Mouse (Mus musculus): ENCODE results near the gene Hc. TPM values are rescaled to one million over a fixed set of nuclear protein-coding genes. Genes with fewer than 3 reads are reported as not detected.

Gene Hc
- polyA plus RNA-seq, 1 experiment: not detected

DNA sequence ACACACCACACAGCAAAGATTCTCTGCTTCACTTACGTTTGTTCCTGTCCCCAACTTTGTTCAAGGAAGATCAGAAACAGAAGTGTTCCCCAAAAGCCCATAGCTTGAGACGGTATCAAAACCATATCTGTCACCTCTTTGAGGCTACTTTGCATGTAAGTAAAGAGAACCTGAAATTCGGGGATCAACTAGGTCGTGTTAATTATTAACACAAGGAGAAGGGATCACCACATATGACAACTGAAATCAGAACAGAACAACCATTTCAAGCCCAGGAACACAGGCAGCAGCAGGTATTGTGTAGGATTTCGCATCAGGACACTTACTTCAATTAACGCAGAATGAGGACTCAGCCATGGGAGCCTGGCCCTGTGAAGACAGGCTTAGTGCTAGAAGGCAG is 39.3 kb upstream of the Hc start:
- Histone ChIP-seq H3K4me3 (ENCODE audit: insufficient read depth, low read length) (no peak overlapping the region), H3K27ac (ENCODE audit: insufficient read depth, low read length) (no peak overlapping the region), H3K4me1 (ENCODE audit: control insufficient read depth, insufficient read depth, low read length) (no peaks in the 10 kb centered on the region)
- TF ChIP-seq CTCF (IDR thresholded peaks at IDR 0.05; ENCODE audit: borderline replicate concordance, insufficient read depth, low read length) (no peak), POLR2A (IDR thresholded peaks at IDR 0.05; ENCODE audit: low read depth, low read length) (no peak)

DNA sequence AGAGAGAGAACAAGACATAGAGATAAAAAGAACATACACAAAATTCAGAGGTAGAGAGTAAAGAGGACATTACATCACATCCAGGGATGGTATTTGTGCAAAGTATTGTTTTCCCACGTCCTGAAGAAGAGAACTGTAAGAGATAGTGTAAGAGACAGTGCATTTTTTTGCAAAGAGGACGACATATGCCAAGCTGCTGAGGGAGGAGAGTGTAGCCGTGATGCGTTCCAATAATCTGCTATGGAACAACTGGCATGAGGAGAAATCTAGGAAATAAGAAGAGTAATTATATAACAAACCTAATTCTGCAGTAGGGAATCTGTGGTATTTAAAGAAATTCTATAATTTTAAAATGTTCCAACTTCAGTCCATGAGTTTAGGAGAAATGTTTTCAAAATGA is 26.2 kb upstream of the Hc start:
- Histone ChIP-seq H3K4me3 (ENCODE audit: insufficient read depth, low read length) (no peak overlapping the region), H3K27ac (ENCODE audit: insufficient read depth, low read length) (no peak overlapping the region)
- no peak for TF ChIP-seq POLR2A (IDR thresholded peaks at IDR 0.05; ENCODE audit: low read depth, low read length)

DNA sequence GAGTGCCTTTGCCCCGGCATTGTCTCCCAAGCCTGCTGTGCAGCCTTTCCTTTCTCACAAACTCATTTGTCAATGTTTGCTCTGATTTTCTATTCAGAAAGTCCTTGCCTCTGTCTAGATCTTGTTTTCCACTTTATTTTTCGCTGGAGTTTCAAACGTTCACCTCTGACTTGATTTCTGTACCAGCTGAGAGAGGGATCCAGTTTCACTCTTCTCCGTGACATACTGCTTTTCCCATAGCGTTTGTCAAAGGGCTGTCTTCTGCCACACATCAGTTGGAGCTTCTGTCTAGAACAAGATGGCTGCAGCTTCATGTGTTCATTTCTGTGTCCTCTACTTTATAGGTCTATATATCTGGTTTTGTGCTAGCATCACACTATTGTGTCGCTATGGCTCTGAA is 17.9 kb upstream of the Hc start:
- Histone ChIP-seq H3K27ac (ENCODE audit: insufficient read depth, low read length) (no peak overlapping the region), H3K4me3 (ENCODE audit: insufficient read depth, low read length) (no peak overlapping the region), H3K4me1 (ENCODE audit: control insufficient read depth, insufficient read depth, low read length) (no peaks in the 10 kb centered on the region)
- no peak for TF ChIP-seq CTCF (IDR thresholded peaks at IDR 0.05; ENCODE audit: borderline replicate concordance, insufficient read depth, low read length)

More for the DNA sequence above, 26.2 kb upstream of the Hc start:
- H3K4me1 ChIP-seq (ENCODE audit: control insufficient read depth, insufficient read depth, low read length): no peaks in the 10 kb centered on the region

DNA sequence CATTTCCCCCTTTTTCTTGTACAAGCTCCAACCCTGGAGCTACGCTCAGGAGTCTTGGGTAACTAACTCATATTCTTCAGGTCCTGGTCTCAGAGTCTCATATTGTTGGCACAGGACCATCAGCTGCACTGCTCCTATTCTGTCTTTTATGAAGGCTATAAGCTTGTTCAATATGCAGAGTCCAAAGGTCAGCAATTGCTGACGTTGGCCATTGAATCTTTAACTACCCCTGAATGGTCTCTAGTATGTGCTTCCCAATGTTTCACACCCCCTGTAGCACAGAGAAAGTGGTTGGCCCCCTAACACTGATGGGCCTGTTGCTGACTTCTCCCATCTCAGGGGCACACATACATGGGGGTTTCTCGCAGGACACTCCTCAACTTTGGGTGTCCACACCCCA is 13.1 kb upstream of the Hc start:
- TF ChIP-seq POLR2A (IDR thresholded peaks at IDR 0.05; ENCODE audit: low read depth, low read length): no peak
- no peak for TF ChIP-seq CTCF (IDR thresholded peaks at IDR 0.05; ENCODE audit: borderline replicate concordance, insufficient read depth, low read length)
- H3K4me3 ChIP-seq (ENCODE audit: insufficient read depth, low read length): no peak overlapping the region
- H3K27ac ChIP-seq (ENCODE audit: insufficient read depth, low read length): no peak overlapping the region
- no peaks in the 10 kb centered on the region for H3K4me1 ChIP-seq (ENCODE audit: control insufficient read depth, insufficient read depth, low read length)

DNA sequence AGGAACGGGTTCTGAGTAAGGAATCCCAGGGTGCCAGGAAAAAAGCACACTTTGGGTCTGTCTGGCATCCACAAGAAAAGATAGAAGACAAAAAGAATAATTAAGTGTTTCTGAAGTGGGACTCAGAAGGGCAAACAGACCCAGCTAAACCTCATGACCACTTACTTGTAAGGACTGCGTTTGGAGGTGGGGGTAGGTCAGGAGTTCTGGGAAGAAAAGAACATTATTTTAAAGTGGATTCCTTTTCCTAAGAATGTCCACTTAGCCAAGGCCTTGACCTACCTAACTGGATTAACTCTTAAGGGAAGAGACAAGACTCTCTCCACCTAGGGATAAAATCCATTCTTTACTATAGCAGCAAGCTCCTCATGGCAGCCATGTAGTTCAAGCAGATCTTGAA is 11.3 kb upstream of the Hc start:
- no peak overlapping the region for H3K27ac ChIP-seq (ENCODE audit: insufficient read depth, low read length)
- TF ChIP-seq POLR2A (IDR thresholded peaks at IDR 0.05; ENCODE audit: low read depth, low read length): no peak
- no peak for TF ChIP-seq CTCF (IDR thresholded peaks at IDR 0.05; ENCODE audit: borderline replicate concordance, insufficient read depth, low read length)
- H3K4me1 ChIP-seq (ENCODE audit: control insufficient read depth, insufficient read depth, low read length): no peaks in the 10 kb centered on the region
- no peak overlapping the region for H3K4me3 ChIP-seq (ENCODE audit: insufficient read depth, low read length)

DNA sequence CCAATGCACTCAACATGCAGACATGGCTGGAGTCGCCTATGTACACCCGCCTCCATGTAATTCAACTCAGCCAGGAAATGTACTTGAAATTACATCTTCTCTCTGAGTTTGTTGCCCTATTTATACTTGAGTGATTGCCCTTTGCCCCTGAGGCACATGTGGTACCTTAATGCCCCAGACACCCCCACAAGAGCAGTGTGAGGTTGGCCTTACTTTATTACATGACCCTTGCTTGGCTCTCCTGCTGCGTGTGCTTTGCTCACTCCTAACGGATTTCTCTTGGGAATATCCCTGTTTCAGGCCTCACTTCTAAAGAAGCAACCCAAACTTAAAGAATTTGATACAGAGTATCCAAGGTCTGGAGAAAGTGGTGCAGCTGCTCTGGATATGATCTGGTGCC is 9.0 kb upstream of the Hc start:
- Histone ChIP-seq H3K4me3 (ENCODE audit: insufficient read depth, low read length) (no peak overlapping the region), H3K4me1 (ENCODE audit: control insufficient read depth, insufficient read depth, low read length) (no peaks in the 10 kb centered on the region), H3K27ac (ENCODE audit: insufficient read depth, low read length) (no peak overlapping the region)
- TF ChIP-seq CTCF (IDR thresholded peaks at IDR 0.05; ENCODE audit: borderline replicate concordance, insufficient read depth, low read length) (no peak), POLR2A (IDR thresholded peaks at IDR 0.05; ENCODE audit: low read depth, low read length) (no peak)

DNA sequence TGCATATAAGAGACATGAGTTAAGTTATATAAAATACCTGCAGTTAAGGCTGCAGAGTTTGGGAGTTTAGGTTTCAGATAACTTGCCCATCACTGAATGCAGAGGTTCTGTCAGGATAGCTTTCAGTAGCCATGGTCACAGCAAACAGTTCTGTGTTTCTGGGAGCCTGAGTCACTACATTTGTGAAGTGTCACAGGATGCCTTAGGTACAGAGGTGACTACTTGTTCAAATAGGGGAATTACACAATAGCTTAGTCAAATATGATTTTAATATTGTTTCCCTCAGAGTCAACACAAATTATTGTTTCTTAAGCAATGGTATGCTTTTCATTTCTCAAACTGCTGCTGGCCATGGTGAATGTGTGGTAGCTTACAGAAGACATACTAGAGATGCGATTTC is 7.9 kb upstream of the Hc start:
- Histone ChIP-seq H3K4me1 (ENCODE audit: control insufficient read depth, insufficient read depth, low read length) (no peaks in the 10 kb centered on the region), H3K27ac (ENCODE audit: insufficient read depth, low read length) (no peak overlapping the region), H3K4me3 (ENCODE audit: insufficient read depth, low read length) (no peak overlapping the region)
- no peak for TF ChIP-seq CTCF (IDR thresholded peaks at IDR 0.05; ENCODE audit: borderline replicate concordance, insufficient read depth, low read length)
- no peak for TF ChIP-seq POLR2A (IDR thresholded peaks at IDR 0.05; ENCODE audit: low read depth, low read length)

DNA sequence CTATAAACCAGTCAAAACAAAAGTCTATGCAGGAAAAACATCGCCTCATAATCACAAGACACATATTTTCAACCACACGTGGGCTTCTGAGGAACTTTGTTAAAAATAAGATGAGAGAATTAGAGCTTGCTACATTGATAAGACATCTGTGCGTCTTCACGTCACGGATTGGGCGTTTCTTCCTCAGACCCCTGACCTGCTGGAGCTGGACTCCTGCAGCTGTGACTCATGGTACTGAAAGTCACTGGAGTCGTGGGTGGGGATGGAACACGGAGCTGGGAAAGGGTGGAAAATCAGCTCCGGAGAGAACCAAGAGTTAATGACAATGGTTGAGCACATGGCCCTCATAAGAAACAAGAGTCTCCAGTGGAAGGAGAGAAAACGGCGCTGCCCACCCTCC is 5.9 kb upstream of the Hc start:
- Histone ChIP-seq H3K4me1 (ENCODE audit: control insufficient read depth, insufficient read depth, low read length) (no peaks in the 10 kb centered on the region), H3K4me3 (ENCODE audit: insufficient read depth, low read length) (no peak overlapping the region), H3K27ac (ENCODE audit: insufficient read depth, low read length) (no peak overlapping the region)
- TF ChIP-seq POLR2A (IDR thresholded peaks at IDR 0.05; ENCODE audit: low read depth, low read length): no peak
- no peak for TF ChIP-seq CTCF (IDR thresholded peaks at IDR 0.05; ENCODE audit: borderline replicate concordance, insufficient read depth, low read length)

DNA sequence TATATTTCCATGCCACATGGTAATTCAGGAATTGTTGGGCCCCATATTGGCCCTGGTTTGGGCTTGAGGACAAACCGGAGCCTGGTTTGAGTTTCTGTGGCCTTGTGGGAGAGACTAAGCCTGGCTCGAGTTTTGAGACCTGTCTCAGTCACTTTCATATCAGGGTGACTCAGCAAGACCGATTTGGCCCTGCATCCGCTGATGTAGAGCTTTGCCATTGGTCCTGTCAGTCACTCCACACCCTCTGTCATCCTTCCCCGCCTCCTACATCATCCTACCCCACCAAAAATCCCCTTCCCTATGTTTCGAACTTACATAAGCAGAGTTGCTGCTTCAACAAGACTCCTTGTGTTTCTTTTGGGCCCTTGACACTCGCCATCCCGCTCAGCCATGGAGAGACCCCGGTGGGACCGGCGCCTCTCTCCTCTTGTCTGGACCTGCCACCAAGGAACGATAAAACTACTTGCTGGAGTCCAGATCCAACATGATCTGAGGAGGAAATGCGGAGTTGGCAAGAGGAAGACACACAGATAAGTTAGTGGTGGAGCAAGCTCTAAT is 5.4 kb upstream of the Hc start:
- H3K4me1 ChIP-seq (ENCODE audit: control insufficient read depth, insufficient read depth, low read length): no peaks in the 10 kb centered on the region
- no peak for TF ChIP-seq CTCF (IDR thresholded peaks at IDR 0.05; ENCODE audit: borderline replicate concordance, insufficient read depth, low read length)
- TF ChIP-seq POLR2A (IDR thresholded peaks at IDR 0.05; ENCODE audit: low read depth, low read length): no peak
- H3K4me3 ChIP-seq (ENCODE audit: insufficient read depth, low read length): no peak overlapping the region
- H3K27ac ChIP-seq (ENCODE audit: insufficient read depth, low read length): no peak overlapping the region

DNA sequence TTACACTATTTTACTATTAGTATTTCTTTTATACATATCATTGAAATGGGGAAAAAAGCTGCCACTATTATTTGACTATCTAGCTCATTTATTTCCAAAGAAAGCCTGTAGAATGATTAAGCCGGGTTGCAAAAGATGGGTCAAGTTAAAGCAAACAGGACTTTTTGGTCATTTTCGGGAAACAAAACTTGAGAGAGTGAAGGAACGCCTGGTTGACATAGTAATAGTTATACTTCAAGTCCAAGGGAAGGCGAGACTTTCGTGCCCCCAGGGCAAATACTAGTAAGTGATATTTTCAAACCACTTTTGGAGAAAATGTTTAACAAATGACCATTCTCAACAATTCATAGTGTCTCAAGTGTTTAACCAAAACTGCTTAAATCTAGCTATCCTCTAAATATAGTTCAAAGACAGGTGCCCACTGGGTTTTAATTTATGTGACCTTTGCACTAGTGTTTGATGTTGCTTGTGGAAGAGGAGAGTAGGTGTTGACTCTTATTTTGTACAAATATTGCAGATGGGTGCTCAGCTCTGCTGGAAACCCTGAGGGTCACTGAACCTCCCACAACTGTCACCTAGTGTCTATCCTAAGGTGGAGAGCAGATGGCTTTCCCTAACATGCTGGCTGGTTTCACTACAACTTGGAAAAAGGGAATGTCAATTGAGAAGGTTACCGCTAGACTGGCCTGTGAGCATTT is 2.2 kb upstream of the Hc start:
- TF ChIP-seq CTCF (IDR thresholded peaks at IDR 0.05; ENCODE audit: borderline replicate concordance, insufficient read depth, low read length): no peak
- TF ChIP-seq POLR2A (IDR thresholded peaks at IDR 0.05; ENCODE audit: low read depth, low read length): no peak
- no peak overlapping the region for H3K27ac ChIP-seq (ENCODE audit: insufficient read depth, low read length)
- no peak overlapping the region for H3K4me3 ChIP-seq (ENCODE audit: insufficient read depth, low read length)
- no peaks in the 10 kb centered on the region for H3K4me1 ChIP-seq (ENCODE audit: control insufficient read depth, insufficient read depth, low read length)

All from embryonic fibroblast, embryonic 13.5 days (primary cell).